Mouse (Mus musculus): ENCODE data around the gene Derl2. TPM values are rescaled to one million over a fixed set of nuclear protein-coding genes. Genes with fewer than 3 reads are reported as not detected.

Gene Derl2
- total and polyA plus RNA-seq, 2 experiments from 2014 or later, result 26.1 to 27.7 TPM

DNA sequence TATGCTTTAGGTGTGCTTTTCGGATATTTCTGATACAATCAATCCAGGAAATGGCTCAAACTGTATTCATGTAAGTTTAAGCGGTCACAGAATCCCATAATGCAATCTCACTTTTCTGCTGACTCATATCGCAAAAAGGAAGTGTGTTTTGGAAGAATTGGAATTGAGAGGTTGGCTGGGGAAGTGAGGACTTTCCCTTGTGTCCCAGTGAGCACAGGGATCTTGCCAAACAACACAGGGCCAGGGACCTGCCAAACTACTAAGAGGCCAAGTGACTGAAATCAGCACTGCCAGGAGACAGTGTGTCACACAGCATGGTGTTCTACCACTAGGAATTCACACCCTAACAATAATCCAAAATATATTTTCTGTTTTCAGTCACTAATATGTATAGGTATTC lies 11.3 kb downstream of the Derl2 start:
- Histone ChIP-seq H3K9me3 (ENCODE audit: low read length) (no peaks in the 10 kb centered on the region), H3K36me3 (ENCODE audit: insufficient read depth, low read length) (peaks cover 14% of the 10 kb centered on the region), H3K4me2 (ENCODE audit: low read depth, low read length, poor library complexity, severe bottlenecking) (no peak overlapping the region), H3K9ac (replicated peaks; ENCODE audit: low read length, poor library complexity, severe bottlenecking) (no peak overlapping the region), H3K27me3 (ENCODE audit: insufficient read depth, low read length) (no peaks in the 10 kb centered on the region), H3K4me1 (ENCODE audit: insufficient read depth, low read length) (peaks cover under 1% of the 10 kb centered on the region; the same call in 1 of the 2 replicates), H3K27ac (ENCODE audit: low read depth, low read length) (no peak overlapping the region), H3K4me3 (ENCODE audit: low read depth, low read length) (no peak overlapping the region)
- ATAC-seq (ENCODE audit: low FRiP score), result no peak
- WGBS, result 95% methylated on average over 3 of the region's 3 CpGs
- TF ChIP-seq CTCF (IDR thresholded peaks at IDR 0.05), result no peak
- DNase-seq (ENCODE audit: low spot score), result no peak

DNA sequence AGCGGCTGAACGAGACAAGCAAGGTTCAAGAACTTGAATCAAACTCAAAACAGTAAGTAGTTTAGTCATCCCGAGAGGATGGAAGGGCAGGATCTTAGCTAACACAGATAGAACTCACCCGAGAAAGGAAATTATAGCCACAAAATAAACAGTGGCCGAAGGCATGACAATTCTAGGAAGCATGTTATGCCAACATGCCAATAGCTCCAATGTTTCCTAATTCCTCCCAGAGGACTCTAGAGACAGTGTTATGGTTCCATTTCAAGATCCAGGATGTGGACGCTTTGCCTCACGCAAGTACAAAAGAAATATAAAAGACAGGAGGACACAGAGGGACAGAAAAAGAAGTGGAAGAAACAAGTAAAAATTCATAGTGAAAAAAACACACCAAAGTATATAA lies 11.8 kb downstream of the Derl2 start:
- peaks cover 14% of the 10 kb centered on the region for H3K36me3 ChIP-seq (ENCODE audit: insufficient read depth, low read length)
- H3K9me3 ChIP-seq (ENCODE audit: low read length), result no peaks in the 10 kb centered on the region
- no peak overlapping the region for H3K9ac ChIP-seq (replicated peaks; ENCODE audit: low read length, poor library complexity, severe bottlenecking)
- 93% methylated on average over 7 of the region's 7 CpGs for WGBS
- no peak overlapping the region for H3K4me2 ChIP-seq (ENCODE audit: low read depth, low read length, poor library complexity, severe bottlenecking)
- ATAC-seq (ENCODE audit: low FRiP score) (no peak), DNase-seq (ENCODE audit: low spot score) (no peak)
- H3K4me3 ChIP-seq (ENCODE audit: low read depth, low read length), result no peak overlapping the region
- no peak for TF ChIP-seq CTCF (IDR thresholded peaks at IDR 0.05)
- H3K27ac ChIP-seq (ENCODE audit: low read depth, low read length), result no peak overlapping the region
- H3K4me1 ChIP-seq (ENCODE audit: insufficient read depth, low read length), result peaks cover 5% of the 10 kb centered on the region; the same call in 1 of the 2 replicates
- H3K27me3 ChIP-seq (ENCODE audit: insufficient read depth, low read length), result no peaks in the 10 kb centered on the region

DNA sequence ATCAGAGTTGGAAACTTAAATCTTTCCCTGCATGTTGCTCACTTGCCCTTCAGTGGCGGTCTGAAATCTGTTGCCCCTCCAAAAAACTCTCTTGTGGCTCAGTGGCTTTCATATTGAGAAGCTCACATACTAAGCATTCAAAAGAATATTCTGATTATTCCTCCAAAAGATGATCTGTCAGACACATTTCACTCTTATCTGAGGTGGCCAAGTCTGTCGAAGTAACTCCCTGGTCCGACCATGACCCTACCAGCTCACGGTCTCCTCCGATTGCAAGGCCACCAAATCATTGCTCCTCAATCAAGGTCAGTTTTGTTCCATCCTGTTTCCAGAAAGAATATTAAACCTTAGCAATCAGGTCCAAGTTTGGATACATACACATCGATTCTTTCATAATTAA lies 12.6 kb downstream of the Derl2 start:
- Histone ChIP-seq H3K9me3 (ENCODE audit: low read length) (no peaks in the 10 kb centered on the region), H3K36me3 (ENCODE audit: insufficient read depth, low read length) (peaks cover 14% of the 10 kb centered on the region), H3K4me2 (ENCODE audit: low read depth, low read length, poor library complexity, severe bottlenecking) (no peak overlapping the region), H3K9ac (replicated peaks; ENCODE audit: low read length, poor library complexity, severe bottlenecking) (no peak overlapping the region), H3K27me3 (ENCODE audit: insufficient read depth, low read length) (no peaks in the 10 kb centered on the region), H3K4me3 (ENCODE audit: low read depth, low read length) (no peak overlapping the region), H3K27ac (ENCODE audit: low read depth, low read length) (no peak overlapping the region), H3K4me1 (ENCODE audit: insufficient read depth, low read length) (peaks cover 9% of the 10 kb centered on the region; the same call in 1 of the 2 replicates)
- ATAC-seq (ENCODE audit: low FRiP score) (no peak), DNase-seq (ENCODE audit: low spot score) (no peak)
- TF ChIP-seq CTCF (IDR thresholded peaks at IDR 0.05), result no peak
- 95% methylated on average over 6 of the region's 6 CpGs for WGBS

DNA sequence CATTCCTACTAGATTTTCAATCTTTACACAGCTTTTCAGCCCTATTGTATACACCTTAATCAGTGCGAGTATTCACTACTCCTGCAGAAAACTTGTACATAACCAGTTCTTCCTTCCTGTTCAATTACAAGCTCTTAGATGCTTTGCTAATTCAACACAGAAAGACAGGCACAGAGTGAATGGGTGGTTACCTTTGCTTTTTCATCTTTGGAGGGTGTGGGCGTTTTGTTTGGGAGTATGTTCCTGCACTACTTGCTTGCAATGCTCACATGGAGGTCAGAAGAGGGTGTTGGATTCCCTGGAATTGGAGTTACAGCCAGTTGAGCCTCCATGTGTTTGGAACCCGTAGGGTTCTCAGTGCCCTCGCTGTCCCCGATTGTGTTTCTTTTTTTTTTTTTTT lies 14.6 kb downstream of the Derl2 start:
- Histone ChIP-seq H3K36me3 (ENCODE audit: insufficient read depth, low read length) (peaks cover 16% of the 10 kb centered on the region; the same call in 1 of the 2 replicates), H3K4me3 (ENCODE audit: low read depth, low read length) (peak overlapping the region; percentile 71; the same call in 1 of the 2 replicates), H3K4me1 (ENCODE audit: insufficient read depth, low read length) (peaks cover 9% of the 10 kb centered on the region; the same call in 1 of the 2 replicates), H3K4me2 (ENCODE audit: low read depth, low read length, poor library complexity, severe bottlenecking) (peak overlapping the region; percentile 38), H3K27me3 (ENCODE audit: insufficient read depth, low read length) (no peaks in the 10 kb centered on the region), H3K9ac (replicated peaks; ENCODE audit: low read length, poor library complexity, severe bottlenecking) (0 out of 2 replicates have a peak overlapping the region, but pooled peaks have one; percentile 36), H3K27ac (ENCODE audit: low read depth, low read length) (no peak overlapping the region), H3K9me3 (ENCODE audit: low read length) (no peaks in the 10 kb centered on the region)
- no peak for DNase-seq (ENCODE audit: low spot score)
- 52% methylated on average over 5 of the region's 5 CpGs for WGBS
- no peak for TF ChIP-seq CTCF (IDR thresholded peaks at IDR 0.05)
- no peak for ATAC-seq (ENCODE audit: low FRiP score)

DNA sequence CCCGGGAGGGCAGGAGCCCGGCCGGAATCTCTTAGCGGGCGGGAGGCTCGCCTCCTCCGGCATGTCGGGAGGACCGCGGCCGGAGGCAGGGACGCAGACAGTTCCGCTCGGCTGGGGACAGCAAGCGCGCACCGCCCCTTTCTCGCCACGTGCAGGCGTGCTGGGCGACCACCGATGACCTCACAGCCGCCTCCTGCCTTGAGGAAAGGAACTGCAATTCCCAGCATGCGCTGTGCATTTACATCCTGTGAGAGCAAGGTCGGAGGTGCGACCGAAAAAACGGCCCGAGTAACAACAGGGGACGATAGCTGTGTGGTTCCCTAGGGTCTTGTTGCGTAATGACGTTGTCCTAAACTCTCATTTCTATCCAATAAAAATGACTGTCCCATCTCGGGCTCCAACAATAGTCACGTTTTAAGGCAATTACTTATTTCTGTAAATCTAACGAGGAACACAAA lies 15.3 kb downstream of the Derl2 start, which contains the start of gene Dhx33:
TSS of gene Dhx33 (minus strand) at position 122 of the 458 bp plus-strand sequence.
- H3K9me3 ChIP-seq (ENCODE audit: low read length), result no peaks in the 10 kb centered on the region
- H3K27me3 ChIP-seq (ENCODE audit: insufficient read depth, low read length), result no peaks in the 10 kb centered on the region
- H3K9ac ChIP-seq (replicated peaks; ENCODE audit: low read length, poor library complexity, severe bottlenecking), result peak within 1 kb of the TSS; percentile 55
- under 1% methylated on average over 35 of the region's 35 CpGs for WGBS
- DNase-seq (ENCODE audit: low spot score) (peak; percentile 99), ATAC-seq (ENCODE audit: low FRiP score) (peak; percentile 97)
- peak within 1 kb of the TSS; percentile 71 for H3K4me3 ChIP-seq (ENCODE audit: low read depth, low read length)
- peak within 1 kb of the TSS; percentile 90 for H3K4me2 ChIP-seq (ENCODE audit: low read depth, low read length, poor library complexity, severe bottlenecking)
- peaks cover 9% of the 10 kb centered on the region; the same call in 1 of the 2 replicates for H3K4me1 ChIP-seq (ENCODE audit: insufficient read depth, low read length)
- H3K27ac ChIP-seq (ENCODE audit: low read depth, low read length), result peak within 1 kb of the TSS; percentile 71
- peaks cover 18% of the 10 kb centered on the region for H3K36me3 ChIP-seq (ENCODE audit: insufficient read depth, low read length)
- TF ChIP-seq CTCF (IDR thresholded peaks at IDR 0.05), result peak; percentile 62

DNA sequence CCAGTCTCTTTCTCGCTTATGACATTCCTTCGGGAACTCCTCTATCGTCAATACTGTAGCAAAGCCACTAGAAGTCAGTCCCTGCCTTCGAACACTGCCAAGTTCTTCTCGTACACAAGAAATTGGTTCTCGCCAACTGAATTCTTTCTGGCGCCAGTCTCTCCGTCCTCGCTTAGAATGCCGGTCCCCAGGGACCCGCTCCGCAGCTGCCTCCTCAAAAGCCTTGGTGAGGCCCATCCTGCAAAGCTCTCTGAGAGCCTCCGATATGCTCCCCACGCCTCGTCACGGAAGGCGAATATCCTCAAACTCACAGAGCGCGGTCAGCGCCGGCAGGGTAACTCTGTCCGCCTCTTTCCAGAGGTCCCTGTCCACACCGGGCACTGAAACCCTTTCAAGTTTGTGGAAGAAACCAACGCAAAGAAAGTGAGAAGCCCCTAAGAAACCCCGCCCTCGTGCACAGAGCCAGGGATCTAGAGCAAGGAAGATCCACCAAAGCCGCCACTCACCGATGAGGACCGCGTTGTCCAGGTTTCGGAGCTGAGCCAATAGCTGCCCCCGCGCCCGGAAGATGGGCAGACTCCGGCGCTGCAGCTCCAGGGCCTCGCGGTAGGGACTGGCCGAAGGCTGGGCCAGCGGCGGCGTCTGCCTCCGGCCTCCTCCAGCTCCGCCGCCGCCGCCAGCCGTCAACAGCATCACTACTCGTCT lies 15.9 kb downstream of the Derl2 start:
- Histone ChIP-seq H3K36me3 (ENCODE audit: insufficient read depth, low read length) (peaks cover 19% of the 10 kb centered on the region), H3K4me2 (ENCODE audit: low read depth, low read length, poor library complexity, severe bottlenecking) (peak overlapping the region; percentile 90), H3K27ac (ENCODE audit: low read depth, low read length) (peak overlapping the region; percentile 71), H3K9me3 (ENCODE audit: low read length) (no peaks in the 10 kb centered on the region), H3K4me1 (ENCODE audit: insufficient read depth, low read length) (peaks cover 9% of the 10 kb centered on the region; the same call in 1 of the 2 replicates), H3K9ac (replicated peaks; ENCODE audit: low read length, poor library complexity, severe bottlenecking) (peak overlapping the region; percentile 55), H3K4me3 (ENCODE audit: low read depth, low read length) (peak overlapping the region; percentile 71), H3K27me3 (ENCODE audit: insufficient read depth, low read length) (no peaks in the 10 kb centered on the region)
- DNase-seq (ENCODE audit: low spot score), result peak; percentile 52
- ATAC-seq (ENCODE audit: low FRiP score), result peak; percentile 72
- no peak for TF ChIP-seq CTCF (IDR thresholded peaks at IDR 0.05)
- WGBS, result under 1% methylated on average over 48 of the region's 49 CpGs

Measured in midbrain, postnatal 0 days (tissue).